Mouse (Mus musculus) T-helper 1 cell (primary cell): ENCODE data around the gene Olfr345.

Source experiments
- in situ Hi-C: fragments of 300-600 bp; cut with MboI, MseI; formaldehyde crosslinking; loops from one replicate; pipeline ENCODE4 v1.15.1; 2025; ENCODE audit warnings: high pct_unique_total_duplicates

Gene Olfr345

DNA sequence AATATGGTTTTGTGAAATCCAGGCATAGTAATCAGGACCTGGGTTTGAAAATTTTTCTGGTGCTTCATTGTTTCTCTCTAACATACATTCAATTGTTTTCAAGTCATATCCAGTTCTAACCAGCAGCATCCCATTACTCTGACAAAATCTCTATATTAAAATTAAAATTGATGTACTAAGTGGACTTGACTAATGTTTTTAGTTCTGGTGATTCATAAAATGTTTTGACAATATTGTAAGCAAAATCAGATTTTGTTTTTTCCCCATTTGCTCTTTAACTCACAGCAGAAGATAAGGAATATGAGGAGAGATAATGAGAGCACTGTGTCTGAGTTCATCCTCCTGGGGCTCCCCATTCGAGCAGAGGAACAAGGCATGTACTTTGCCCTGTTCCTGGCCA, at the start of gene Olfr345:
TSS of gene Olfr345 (plus strand) at position 301 of the 400 bp plus-strand sequence.
- in situ Hi-C loops = no loop called here

DNA sequence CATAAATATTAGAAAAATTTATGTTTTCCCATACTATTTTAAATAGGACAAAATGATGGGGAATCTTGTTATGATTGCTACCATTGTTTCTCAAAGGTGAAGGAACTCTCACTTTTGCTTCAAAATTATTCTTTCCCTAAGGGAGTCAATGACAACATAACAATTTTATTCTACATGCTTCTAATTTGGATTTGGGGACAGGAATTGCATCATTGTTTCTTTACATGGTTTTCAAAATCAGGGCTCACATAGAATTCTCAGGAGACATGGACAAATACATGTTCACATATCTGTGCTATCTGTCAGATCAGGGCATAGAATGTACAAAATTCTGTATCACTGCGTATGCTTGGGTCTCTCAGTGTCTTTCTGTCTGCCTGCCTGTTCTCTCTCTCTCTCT, 45.6 kb downstream of the Olfr345 start, which contains the start of gene Olfr346:
TSS of gene Olfr346 (plus strand) at position 301 of the 400 bp plus-strand sequence.
- in situ Hi-C loops = no loop called here
